Mouse (Mus musculus): ENCODE data around the gene Sept7.
"Not testable (repeated sequence)": the region's sequence is repeated elsewhere in the genome, so short reads cannot be mapped to it uniquely, and the experiment has no call there.

Gene Sept7

GRCm38 (mm10) chr9:25253478-25253824, 1.2 kb downstream of the Sept7 start:
- DNase-seq (ENCODE audit: extremely low read depth, low read depth, low spot score): no peak

GRCm38 (mm10) chr9:25260411-25260810, 8.2 kb downstream of the Sept7 start:
- DNase-seq (ENCODE audit: extremely low read depth, low read depth, low spot score): no peak

- no peak for DNase-seq (ENCODE audit: extremely low read depth, low read depth, low spot score)
These were observed 8.7 kb downstream of the Sept7 start for GRCm38 (mm10) chr9:25260979-25261378.

- no peak for DNase-seq (ENCODE audit: extremely low read depth, low read depth, low spot score)
These were observed 9.8 kb downstream of the Sept7 start for GRCm38 (mm10) chr9:25262087-25262486.

- no peak for DNase-seq (ENCODE audit: extremely low read depth, low read depth, low spot score)
These were observed 13.6 kb downstream of the Sept7 start for GRCm38 (mm10) chr9:25265795-25266194.

GRCm38 (mm10) chr9:25267133-25267532, 14.9 kb downstream of the Sept7 start:
- no peak for DNase-seq (ENCODE audit: extremely low read depth, low read depth, low spot score)

- no peak for DNase-seq (ENCODE audit: extremely low read depth, low read depth, low spot score)
These were observed 15.3 kb downstream of the Sept7 start for GRCm38 (mm10) chr9:25267574-25267973.

- DNase-seq (ENCODE audit: extremely low read depth, low read depth, low spot score): no peak
These were observed 19.7 kb downstream of the Sept7 start for GRCm38 (mm10) chr9:25271902-25272301.

- no peak for DNase-seq (ENCODE audit: extremely low read depth, low read depth, low spot score)
These were observed 37.6 kb downstream of the Sept7 start for GRCm38 (mm10) chr9:25289796-25290195.

GRCm38 (mm10) chr9:25309505-25310182, 57.4 kb downstream of the Sept7 start:
- DNase-seq (ENCODE audit: extremely low read depth, low read depth, low spot score): no peak

- no peak for DNase-seq (ENCODE audit: extremely low read depth, low read depth, low spot score)
These were observed 62.1 kb downstream of the Sept7 start for GRCm38 (mm10) chr9:25314304-25314703.

GRCm38 (mm10) chr9:25317827-25318505, 65.7 kb downstream of the Sept7 start:
- no peak for DNase-seq (ENCODE audit: extremely low read depth, low read depth, low spot score)

- DNase-seq (ENCODE audit: extremely low read depth, low read depth, low spot score): not testable (repeated sequence)
These were observed 67.4 kb downstream of the Sept7 start for GRCm38 (mm10) chr9:25319676-25320075.

GRCm38 (mm10) chr9:25327727-25328370, 75.6 kb downstream of the Sept7 start:
- no peak for DNase-seq (ENCODE audit: extremely low read depth, low read depth, low spot score)

- no peak for DNase-seq (ENCODE audit: extremely low read depth, low read depth, low spot score)
These were observed 76.9 kb downstream of the Sept7 start for GRCm38 (mm10) chr9:25328946-25329723.

- no peak for DNase-seq (ENCODE audit: extremely low read depth, low read depth, low spot score)
These were observed 85.4 kb downstream of the Sept7 start for GRCm38 (mm10) chr9:25337436-25338198.

- no peak for DNase-seq (ENCODE audit: extremely low read depth, low read depth, low spot score)
These were observed 88.2 kb downstream of the Sept7 start for GRCm38 (mm10) chr9:25340412-25340811.

GRCm38 (mm10) chr9:25353775-25354174, 101.5 kb downstream of the Sept7 start:
- DNase-seq (ENCODE audit: extremely low read depth, low read depth, low spot score): no peak

GRCm38 (mm10) chr9:25355806-25356205, 103.6 kb downstream of the Sept7 start:
- no peak for DNase-seq (ENCODE audit: extremely low read depth, low read depth, low spot score)

- DNase-seq (ENCODE audit: extremely low read depth, low read depth, low spot score): no peak
These were observed 105.3 kb downstream of the Sept7 start for GRCm38 (mm10) chr9:25357589-25357988.

- DNase-seq (ENCODE audit: extremely low read depth, low read depth, low spot score): no peak
These were observed 105.8 kb downstream of the Sept7 start for GRCm38 (mm10) chr9:25358018-25358417.
